Mouse (Mus musculus): Measurements from ENCODE around the gene Lyz2. TPM values are rescaled to one million over a fixed set of nuclear protein-coding genes. Genes with fewer than 3 reads are reported as not detected.

The Lyz2 gene
- polyA plus RNA-seq (2016; fragmentation: Nextera tagmentation; extraction: Ambion mirVana), result 16.9 and 17.5 TPM in 2 replicates

GRCm38 (mm10) chr10:117282049-117282448 is at the start of gene Lyz2:
Gene Lyz2, minus strand, starts transcription at chr10:117282321.
- no peak within 1 kb of the TSS for H3K4me2 ChIP-seq (replicated peaks)

GRCm38 (mm10) chr10:117330521-117330920 is 48.4 kb upstream of the Lyz2 start:
- Histone ChIP-seq H3K4me1 (no peaks in the 10 kb centered on the region), H3K36me3 (no peaks in the 10 kb centered on the region), H3K27ac (no peak overlapping the region), H3K4me2 (replicated peaks) (no peak overlapping the region), H3K9me3 (replicated peaks) (no peaks in the 10 kb centered on the region), H3K9ac (no peak overlapping the region), H3K4me3 (no peak overlapping the region), H3K27me3 (no peaks in the 10 kb centered on the region)
- 83% methylated on average over 5 of the region's 5 CpGs for WGBS
- no peak for ATAC-seq (ENCODE audit: low FRiP score)

More at GRCm38 (mm10) chr10:117282049-117282448, at the start of gene Lyz2:
- Histone ChIP-seq H3K36me3 (no peaks in the 10 kb centered on the region), H3K4me3 (no peak within 1 kb of the TSS), H3K9me3 (replicated peaks) (no peaks in the 10 kb centered on the region), H3K27me3 (no peaks in the 10 kb centered on the region), H3K27ac (no peak within 1 kb of the TSS), H3K9ac (no peak within 1 kb of the TSS), H3K4me1 (no peaks in the 10 kb centered on the region)
- ATAC-seq (ENCODE audit: low FRiP score), result no peak
- WGBS, result 75% methylated on average over 4 of the region's 4 CpGs

GRCm38 (mm10) chr10:117323782-117324181 is 41.7 kb upstream of the Lyz2 start:
- H3K4me2 ChIP-seq (replicated peaks), result no peak overlapping the region
- H3K27ac ChIP-seq, result no peak overlapping the region
- 86% methylated on average over 7 of the region's 7 CpGs for WGBS
- no peak overlapping the region for H3K4me3 ChIP-seq
- H3K9me3 ChIP-seq (replicated peaks), result 0 out of 2 replicates have a peak, but pooled peaks cover 4% of the 10 kb centered on the region
- H3K4me1 ChIP-seq, result no peaks in the 10 kb centered on the region
- no peaks in the 10 kb centered on the region for H3K27me3 ChIP-seq
- H3K36me3 ChIP-seq, result no peaks in the 10 kb centered on the region
- no peak for ATAC-seq (ENCODE audit: low FRiP score)
- H3K9ac ChIP-seq, result no peak overlapping the region

GRCm38 (mm10) chr10:117322630-117323029 is 40.5 kb upstream of the Lyz2 start:
- Histone ChIP-seq H3K27ac (no peak overlapping the region), H3K9ac (no peak overlapping the region), H3K36me3 (no peaks in the 10 kb centered on the region), H3K4me1 (no peaks in the 10 kb centered on the region), H3K4me3 (no peak overlapping the region), H3K4me2 (replicated peaks) (no peak overlapping the region), H3K27me3 (no peaks in the 10 kb centered on the region), H3K9me3 (replicated peaks) (0 out of 2 replicates have a peak, but pooled peaks cover 4% of the 10 kb centered on the region)
- ATAC-seq (ENCODE audit: low FRiP score), result no peak
- WGBS, result 91% methylated on average over 5 of the region's 5 CpGs

GRCm38 (mm10) chr10:117320571-117320981 is 38.5 kb upstream of the Lyz2 start:
- WGBS, result 74% methylated on average over 3 of the region's 3 CpGs
- no peak overlapping the region for H3K4me2 ChIP-seq (replicated peaks)
- no peaks in the 10 kb centered on the region for H3K36me3 ChIP-seq
- no peaks in the 10 kb centered on the region for H3K27me3 ChIP-seq
- no peak for ATAC-seq (ENCODE audit: low FRiP score)
- H3K27ac ChIP-seq, result no peak overlapping the region
- H3K4me3 ChIP-seq, result no peak overlapping the region
- H3K9me3 ChIP-seq (replicated peaks), result 0 out of 2 replicates have a peak, but pooled peaks cover 4% of the 10 kb centered on the region
- H3K4me1 ChIP-seq, result no peaks in the 10 kb centered on the region
- H3K9ac ChIP-seq, result no peak overlapping the region

GRCm38 (mm10) chr10:117316391-117316790 is 34.3 kb upstream of the Lyz2 start:
- no peak overlapping the region for H3K27ac ChIP-seq
- 90% methylated on average over 11 of the region's 11 CpGs for WGBS
- H3K9ac ChIP-seq, result no peak overlapping the region
- no peak overlapping the region for H3K4me2 ChIP-seq (replicated peaks)
- H3K4me3 ChIP-seq, result no peak overlapping the region
- no peaks in the 10 kb centered on the region for H3K36me3 ChIP-seq
- no peaks in the 10 kb centered on the region for H3K4me1 ChIP-seq
- ATAC-seq (ENCODE audit: low FRiP score), result no peak
- no peaks in the 10 kb centered on the region for H3K9me3 ChIP-seq (replicated peaks)
- no peaks in the 10 kb centered on the region for H3K27me3 ChIP-seq

DNA sequence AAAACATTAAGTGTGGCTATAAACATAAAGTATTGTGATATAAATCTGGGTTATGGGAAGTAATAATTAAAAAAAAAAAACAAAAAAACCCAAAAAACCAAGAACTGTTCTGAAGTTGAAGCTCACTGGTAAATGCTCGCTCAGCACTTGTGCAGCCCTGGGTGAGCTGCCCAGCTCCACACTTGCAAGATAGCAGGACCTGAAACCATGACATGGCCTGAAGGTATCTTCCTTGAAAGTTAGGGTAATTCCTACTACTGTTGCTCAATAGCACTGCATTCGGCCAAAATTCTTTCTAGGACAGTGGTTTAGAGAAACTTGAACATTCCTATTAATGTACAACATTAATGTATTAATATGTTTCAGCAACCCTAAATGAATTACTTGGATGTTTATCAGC is 31.0 kb upstream of the Lyz2 start:
- no peak overlapping the region for H3K4me2 ChIP-seq (replicated peaks)
- H3K36me3 ChIP-seq, result no peaks in the 10 kb centered on the region
- ATAC-seq (ENCODE audit: low FRiP score), result no peak
- no peak overlapping the region for H3K27ac ChIP-seq
- no peak overlapping the region for H3K9ac ChIP-seq
- 92% methylated on average over 2 of the region's 2 CpGs for WGBS
- H3K9me3 ChIP-seq (replicated peaks), result no peaks in the 10 kb centered on the region
- H3K4me3 ChIP-seq, result no peak overlapping the region
- no peaks in the 10 kb centered on the region for H3K27me3 ChIP-seq
- H3K4me1 ChIP-seq, result no peaks in the 10 kb centered on the region

DNA sequence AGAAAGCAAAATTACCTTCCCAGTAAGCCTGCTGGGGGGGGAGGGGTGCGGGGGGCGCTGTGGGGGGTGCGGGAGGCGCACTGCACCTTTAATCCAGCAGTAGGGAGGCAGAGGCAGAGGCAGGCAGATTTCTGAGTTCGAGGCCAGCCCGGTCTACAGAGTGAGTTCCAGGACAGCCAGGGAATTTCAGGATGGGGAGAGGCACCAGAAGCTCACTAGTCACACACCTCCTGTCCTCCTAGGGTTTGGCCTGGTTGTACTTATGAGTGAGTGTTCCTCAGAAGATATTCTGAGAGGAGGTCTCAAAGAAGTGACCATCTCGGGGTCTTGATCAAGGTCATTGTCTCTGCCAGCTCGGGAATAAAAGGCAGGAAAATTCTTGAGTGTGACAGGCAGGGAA is 30.0 kb upstream of the Lyz2 start:
- 82% methylated on average over 8 of the region's 8 CpGs for WGBS
- Histone ChIP-seq H3K4me2 (replicated peaks) (no peak overlapping the region), H3K9me3 (replicated peaks) (no peaks in the 10 kb centered on the region), H3K27ac (no peak overlapping the region), H3K36me3 (no peaks in the 10 kb centered on the region), H3K9ac (no peak overlapping the region), H3K27me3 (no peaks in the 10 kb centered on the region), H3K4me1 (no peaks in the 10 kb centered on the region), H3K4me3 (no peak overlapping the region)
- no peak for ATAC-seq (ENCODE audit: low FRiP score)

DNA sequence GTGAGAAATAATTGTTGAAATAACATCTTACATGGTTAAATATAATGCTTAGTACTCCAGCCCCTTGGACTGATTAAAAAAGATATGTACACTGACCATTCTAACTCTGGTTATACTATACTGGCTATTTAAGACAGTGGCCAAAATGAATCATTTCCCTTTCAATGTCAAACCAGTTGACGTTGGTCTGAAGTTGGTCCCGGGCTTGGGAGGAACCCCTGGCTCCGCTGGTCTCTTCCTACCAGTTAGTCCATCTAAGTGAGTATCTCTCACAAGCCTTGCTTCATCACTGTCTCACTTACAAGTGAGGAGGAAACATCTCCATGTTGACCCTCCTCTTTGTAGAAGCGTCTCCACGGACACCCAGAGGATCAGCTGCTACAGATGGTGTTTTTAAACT is 22.2 kb upstream of the Lyz2 start:
- WGBS, result 88% methylated on average over 5 of the region's 5 CpGs
- Histone ChIP-seq H3K9ac (no peak overlapping the region), H3K4me3 (no peak overlapping the region), H3K9me3 (replicated peaks) (no peaks in the 10 kb centered on the region), H3K36me3 (no peaks in the 10 kb centered on the region), H3K4me1 (no peaks in the 10 kb centered on the region), H3K27me3 (no peaks in the 10 kb centered on the region), H3K4me2 (replicated peaks) (no peak overlapping the region), H3K27ac (no peak overlapping the region)
- no peak for ATAC-seq (ENCODE audit: low FRiP score)

DNA sequence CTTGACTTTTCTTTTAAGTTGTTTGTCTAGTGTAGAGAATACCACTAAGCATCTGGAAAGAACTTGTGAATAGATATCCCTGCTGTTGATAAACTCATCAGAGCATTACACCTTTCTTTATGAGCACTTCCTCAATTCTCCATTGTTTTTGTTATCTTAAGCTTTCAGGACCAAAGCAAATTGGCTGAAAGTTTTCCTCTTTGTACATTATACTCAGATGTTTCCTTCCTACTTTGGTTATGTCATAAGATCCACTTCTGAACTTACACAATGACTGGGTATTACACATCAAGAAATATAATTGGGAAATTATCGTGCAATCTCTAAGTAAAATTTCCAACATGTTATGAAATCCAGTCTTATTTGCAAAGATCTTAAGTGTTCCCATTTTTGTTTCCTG is 19.6 kb upstream of the Lyz2 start:
- Histone ChIP-seq H3K9ac (no peak overlapping the region), H3K9me3 (replicated peaks) (no peaks in the 10 kb centered on the region), H3K4me2 (replicated peaks) (no peak overlapping the region), H3K27ac (no peak overlapping the region), H3K4me1 (no peaks in the 10 kb centered on the region), H3K36me3 (no peaks in the 10 kb centered on the region), H3K4me3 (no peak overlapping the region), H3K27me3 (no peaks in the 10 kb centered on the region)
- no peak for ATAC-seq (ENCODE audit: low FRiP score)
- 89% methylated on average over 1 of the region's 1 CpGs for WGBS

DNA sequence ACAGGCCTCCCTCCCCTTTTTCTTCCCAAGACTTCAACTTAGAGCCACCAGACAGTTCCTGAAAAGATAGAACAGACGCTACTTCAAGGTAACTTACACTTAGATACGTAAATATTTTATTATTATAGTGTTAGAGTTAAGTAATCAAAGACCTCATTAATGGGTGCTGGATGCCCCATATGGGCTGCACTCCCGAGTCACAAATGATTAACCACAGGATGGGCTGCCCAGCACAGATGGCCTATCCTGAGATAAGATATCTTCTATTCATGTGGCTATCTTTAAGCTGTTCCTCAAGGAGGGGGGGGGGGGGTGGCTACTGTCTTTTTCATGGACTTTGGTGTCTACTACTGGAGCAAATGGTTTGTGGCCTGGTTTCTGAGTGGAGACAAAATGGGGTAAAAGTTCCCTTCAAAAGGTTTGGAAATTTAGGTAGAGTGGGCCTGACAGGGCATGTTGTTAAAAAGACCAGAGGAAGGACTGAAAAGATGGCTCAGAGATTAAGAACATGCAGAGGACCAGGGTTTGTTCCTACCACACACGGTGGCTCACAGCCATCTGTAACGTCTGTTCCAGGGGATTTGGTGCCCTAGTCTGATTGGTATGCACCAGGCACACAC is 17.9 kb upstream of the Lyz2 start:
- no peak overlapping the region for H3K4me2 ChIP-seq (replicated peaks)
- H3K9ac ChIP-seq, result no peak overlapping the region
- H3K4me3 ChIP-seq, result no peak overlapping the region
- 89% methylated on average over 5 of the region's 5 CpGs for WGBS
- H3K36me3 ChIP-seq, result no peaks in the 10 kb centered on the region
- no peaks in the 10 kb centered on the region for H3K9me3 ChIP-seq (replicated peaks)
- H3K27me3 ChIP-seq, result no peaks in the 10 kb centered on the region
- no peak for ATAC-seq (ENCODE audit: low FRiP score)
- 0 out of 2 replicates have a peak, but pooled peaks cover 4% of the 10 kb centered on the region for H3K4me1 ChIP-seq
- no peak overlapping the region for H3K27ac ChIP-seq

DNA sequence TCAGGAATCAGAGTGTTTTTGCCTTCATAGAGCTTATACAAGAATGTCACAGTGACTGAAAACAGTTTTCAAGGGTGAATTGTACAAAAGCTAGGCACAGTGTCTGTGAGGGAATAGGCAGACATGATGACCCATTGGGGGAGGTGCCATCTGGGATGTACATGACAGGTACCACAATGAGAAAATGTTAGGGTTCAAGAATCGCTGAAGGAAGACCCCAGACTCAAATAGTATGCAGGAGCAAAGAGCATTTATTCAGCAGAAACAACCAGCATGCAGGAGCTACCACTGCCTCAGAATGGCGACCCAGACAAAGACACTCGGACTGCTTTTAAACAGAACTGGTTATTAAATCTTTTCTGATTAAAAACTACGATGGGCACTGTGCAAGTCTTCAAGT is 17.0 kb upstream of the Lyz2 start:
- Histone ChIP-seq H3K9me3 (replicated peaks) (no peaks in the 10 kb centered on the region), H3K27me3 (no peaks in the 10 kb centered on the region), H3K4me1 (0 out of 2 replicates have a peak, but pooled peaks cover 4% of the 10 kb centered on the region), H3K9ac (no peak overlapping the region), H3K27ac (no peak overlapping the region), H3K4me3 (no peak overlapping the region), H3K36me3 (no peaks in the 10 kb centered on the region), H3K4me2 (replicated peaks) (no peak overlapping the region)
- ATAC-seq (ENCODE audit: low FRiP score), result no peak
- WGBS, result 88% methylated on average over 4 of the region's 4 CpGs

DNA sequence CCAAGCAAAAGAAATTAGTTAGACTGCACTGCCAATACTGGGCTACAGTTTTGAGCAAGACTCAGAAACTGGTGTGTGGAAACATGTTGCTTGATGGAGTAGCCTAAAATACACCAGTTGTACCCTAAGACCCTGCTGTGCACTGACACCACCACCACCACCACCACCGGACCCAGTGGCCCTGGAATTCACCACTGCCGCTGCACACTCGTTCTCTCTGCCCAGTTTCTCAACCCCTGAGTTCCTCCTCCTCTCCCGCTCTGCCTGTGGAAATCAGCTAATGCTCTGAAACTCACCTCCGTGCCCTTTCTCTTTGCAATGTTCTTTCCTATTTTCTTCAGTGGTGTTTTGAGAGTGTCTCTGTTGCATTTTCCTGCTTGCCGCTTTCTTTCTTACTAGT is 16.2 kb upstream of the Lyz2 start:
- no peak overlapping the region for H3K4me3 ChIP-seq
- no peak for ATAC-seq (ENCODE audit: low FRiP score)
- no peak overlapping the region for H3K27ac ChIP-seq
- H3K9me3 ChIP-seq (replicated peaks), result no peaks in the 10 kb centered on the region
- no peaks in the 10 kb centered on the region for H3K27me3 ChIP-seq
- WGBS, result 87% methylated on average over 6 of the region's 6 CpGs
- no peak overlapping the region for H3K4me2 ChIP-seq (replicated peaks)
- no peak overlapping the region for H3K9ac ChIP-seq
- H3K36me3 ChIP-seq, result no peaks in the 10 kb centered on the region
- 0 out of 2 replicates have a peak, but pooled peaks cover 4% of the 10 kb centered on the region for H3K4me1 ChIP-seq
